Mouse (Mus musculus): Measurements from ENCODE around the gene Nufip2. TPM values are rescaled to one million over a fixed set of nuclear protein-coding genes. Genes with fewer than 3 reads are reported as not detected.

Nufip2 gene
- total RNA-seq, 2 experiments from 2014 or later = 62.3 to 93.7 TPM

- no peak for ATAC-seq (replicated peaks; ENCODE audit: poor library complexity, severe bottlenecking)
These were observed 79.5 kb downstream of the Nufip2 start for GRCm38 (mm10) chr11:77765459-77765777.

- peak; percentile 61 for ATAC-seq (replicated peaks; ENCODE audit: poor library complexity, severe bottlenecking)
These were observed 80.5 kb downstream of the Nufip2 start for GRCm38 (mm10) chr11:77766351-77767001.

GRCm38 (mm10) chr11:77769496-77769895 is 83.5 kb downstream of the Nufip2 start:
- no peak for ATAC-seq (replicated peaks; ENCODE audit: poor library complexity, severe bottlenecking)

GRCm38 (mm10) chr11:77770346-77770745 is 84.4 kb downstream of the Nufip2 start:
- no peak for ATAC-seq (replicated peaks; ENCODE audit: poor library complexity, severe bottlenecking)

- ATAC-seq (replicated peaks; ENCODE audit: poor library complexity, severe bottlenecking) = no peak
These were observed 86.1 kb downstream of the Nufip2 start for GRCm38 (mm10) chr11:77771879-77772713.

GRCm38 (mm10) chr11:77775701-77776400 is 89.9 kb downstream of the Nufip2 start:
- peak; percentile 68 for ATAC-seq (replicated peaks; ENCODE audit: poor library complexity, severe bottlenecking)

- no peak for ATAC-seq (replicated peaks; ENCODE audit: poor library complexity, severe bottlenecking)
These were observed 91.5 kb downstream of the Nufip2 start for GRCm38 (mm10) chr11:77777436-77777835.

GRCm38 (mm10) chr11:77777937-77778336 is 92.0 kb downstream of the Nufip2 start:
- no peak for ATAC-seq (replicated peaks; ENCODE audit: poor library complexity, severe bottlenecking)

GRCm38 (mm10) chr11:77779240-77779639 is 93.3 kb downstream of the Nufip2 start:
- ATAC-seq (replicated peaks; ENCODE audit: poor library complexity, severe bottlenecking) = no peak

GRCm38 (mm10) chr11:77781088-77781487 is 95.1 kb downstream of the Nufip2 start:
- ATAC-seq (replicated peaks; ENCODE audit: poor library complexity, severe bottlenecking) = no peak

- ATAC-seq (replicated peaks; ENCODE audit: poor library complexity, severe bottlenecking) = no peak
These were observed 96.3 kb downstream of the Nufip2 start for GRCm38 (mm10) chr11:77782104-77782815.

GRCm38 (mm10) chr11:77783211-77783746 is 97.3 kb downstream of the Nufip2 start:
- 0 out of 2 replicates have a peak, but pooled peaks have one; percentile 1 for ATAC-seq (replicated peaks; ENCODE audit: poor library complexity, severe bottlenecking)

- ATAC-seq (replicated peaks; ENCODE audit: poor library complexity, severe bottlenecking) = peak; percentile 33
These were observed 98.0 kb downstream of the Nufip2 start for GRCm38 (mm10) chr11:77783747-77784646.

GRCm38 (mm10) chr11:77784894-77785293 is 98.9 kb downstream of the Nufip2 start:
- ATAC-seq (replicated peaks; ENCODE audit: poor library complexity, severe bottlenecking) = no peak

- ATAC-seq (replicated peaks; ENCODE audit: poor library complexity, severe bottlenecking) = no peak
These were observed 99.4 kb downstream of the Nufip2 start for GRCm38 (mm10) chr11:77785396-77785767.

- peak; percentile 60 for ATAC-seq (replicated peaks; ENCODE audit: poor library complexity, severe bottlenecking)
These were observed 100.0 kb downstream of the Nufip2 start for GRCm38 (mm10) chr11:77785768-77786561.

- ATAC-seq (replicated peaks; ENCODE audit: poor library complexity, severe bottlenecking) = no peak
These were observed 101.8 kb downstream of the Nufip2 start, which contains the start of gene Gm10277 for GRCm38 (mm10) chr11:77787707-77788106. Gene Gm10277 (minus strand): TSS chr11:77787747.

GRCm38 (mm10) chr11:77789512-77789911 is 103.6 kb downstream of the Nufip2 start:
- no peak for ATAC-seq (replicated peaks; ENCODE audit: poor library complexity, severe bottlenecking)

Data from granulocyte monocyte progenitor cell, adult 5-6 weeks (primary cell).